Mouse (Mus musculus): Measurements from ENCODE around the gene Galnt10.

DNA sequence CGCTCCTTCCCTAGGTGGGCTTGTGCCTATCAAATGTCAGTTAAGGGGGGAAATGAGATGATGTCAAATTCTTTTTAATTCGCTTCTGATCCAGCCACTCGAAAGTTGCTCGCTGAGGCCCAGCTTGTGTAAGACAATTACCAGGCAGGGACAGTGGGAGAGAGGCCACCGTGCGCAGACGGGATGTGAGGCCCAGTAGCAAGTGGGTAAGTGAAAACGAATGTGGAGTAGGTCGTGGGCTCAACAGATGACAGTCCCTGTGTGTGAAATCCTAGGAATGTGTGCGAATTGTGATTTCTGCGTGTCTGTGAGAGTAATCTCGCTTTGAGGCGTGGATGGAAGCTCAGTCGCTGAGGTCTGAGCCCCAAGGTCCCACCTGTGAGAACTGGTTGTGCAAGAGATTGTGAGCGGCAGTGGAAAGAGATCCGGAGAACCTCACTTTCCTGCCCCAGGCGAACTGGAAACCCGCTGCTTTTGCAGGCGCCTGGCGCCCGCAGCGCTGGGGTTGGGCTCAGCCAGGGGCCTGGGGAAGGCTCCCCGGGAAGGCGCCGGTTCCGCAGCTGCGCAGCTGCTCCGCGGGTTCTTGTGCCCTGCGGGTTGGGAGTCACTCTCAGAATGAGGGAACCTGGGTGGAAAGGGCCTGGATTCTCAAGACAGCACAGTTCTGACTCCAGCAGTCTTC, 188.2 kb downstream of the Galnt10 start:
- no peak for TF ChIP-seq CTCF (IDR thresholded peaks at IDR 0.05; ENCODE audit: low read depth, low read length)
- no peak for TF ChIP-seq POLR2AphosphoS5 (IDR thresholded peaks at IDR 0.05; ENCODE audit: insufficient replicate concordance, low read depth, low read length)
- no peak for TF ChIP-seq TAL1 (conservative IDR thresholded peaks at IDR 0.05; ENCODE audit: low read depth, low read length)
- no peak for TF ChIP-seq GATA1 (IDR thresholded peaks at IDR 0.05; ENCODE audit: borderline replicate concordance, low read length)
- TF ChIP-seq GATA2 (IDR thresholded peaks at IDR 0.05; ENCODE audit: borderline replicate concordance, low read depth, low read length) = no peak

Measured in G1E (cell line).